In the genomic region with DNA sequence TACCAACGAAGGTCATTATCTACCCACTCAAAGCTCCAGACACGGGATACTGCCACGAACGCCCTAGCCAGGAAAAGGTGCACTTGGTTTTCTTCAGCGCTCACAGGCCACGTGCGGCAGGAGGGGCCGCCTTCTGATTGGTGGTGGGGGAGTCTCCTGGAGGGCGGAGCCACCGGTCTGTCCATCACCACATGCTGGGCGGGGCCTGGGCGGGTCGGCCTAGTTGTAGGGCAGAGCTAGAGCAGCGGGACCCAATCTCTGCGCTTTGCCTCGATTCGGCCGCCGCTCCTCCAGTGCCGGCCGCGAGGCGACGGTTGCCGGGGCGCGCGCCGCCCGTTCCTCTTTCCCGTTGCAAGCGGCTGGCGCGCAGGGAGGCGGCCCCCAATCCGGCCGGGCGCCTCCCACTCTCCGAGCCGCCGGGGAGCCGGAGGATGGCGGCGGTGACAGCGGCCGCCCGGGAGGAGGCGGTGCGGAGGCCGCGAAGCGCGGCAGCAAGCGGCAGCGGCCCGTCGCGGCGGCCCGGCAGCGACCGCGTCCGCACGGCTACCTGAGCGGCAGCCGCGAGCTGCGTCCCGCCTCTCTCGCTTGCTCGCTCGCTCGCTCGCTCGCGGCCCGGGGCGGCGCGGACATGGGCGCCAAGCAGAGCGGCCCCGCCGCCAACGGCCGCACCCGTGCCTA, we compare ENCODE assay signal across 8 mouse cellular contexts. TPM values are rescaled to one million over a fixed set of nuclear protein-coding genes. Genes with fewer than 3 reads are reported as not detected.
DNase-seq lines count a peak whose midpoint lies in the region; ATAC-seq and TF ChIP-seq lines count a peak whose summit lies in the region.

Gene Znrf2 (plus strand): TSS at position 529 of the 678 bp plus-strand sequence.

- peak; percentile 96 for ATAC-seq in Patski
- ATAC-seq in hindbrain, embryonic 13.5 days (ENCODE audit: low FRiP score), result peak; percentile 99

- peak within 1 kb of the TSS; percentile 97 for H3K27ac ChIP-seq in hindbrain, embryonic 13.5 days

- POLR2A ChIA-PET in Patski (lab: Charles Lee), result interaction anchor here (0.8 to 1.0 kb wide), 2 partner anchors 14 to 155 kb away, joined by 3 read pairs; no protein-coding TSS in a partner anchor

- H3K4me1 ChIP-seq in hindbrain, embryonic 13.5 days (replicated peaks), result peaks cover 37% of the 10 kb centered on the region

- peak within 1 kb of the TSS; percentile 94 for H3K9ac ChIP-seq in hindbrain, embryonic 13.5 days

- TF ChIP-seq CTCF in Patski (IDR thresholded peaks at IDR 0.05), result peak; percentile 91

- DNase-seq in Patski (ENCODE audit: low read depth, low spot score), result no peak
- DNase-seq in cerebellum, postnatal 14 days, result peak; percentile 98 to 99
- DNase-seq in frontal cortex, postnatal 14 days (ENCODE audit: low spot score in 2 of 2), result peak; percentile 89 to 90
- peak; percentile 86 to 92 for DNase-seq in layer of hippocampus, postnatal 25 days (ENCODE audit: extremely low spot score in 1 of 2, low spot score in 1 of 2)
- peak; percentile 95 for DNase-seq in lung, postnatal 25 days (ENCODE audit: low spot score)
- peak; percentile 97 for DNase-seq in retina, embryonic 14.5 days (ENCODE audit: low spot score)
- DNase-seq in thymus, postnatal 4 days, result peak; percentile 95

- H3K36me3 ChIP-seq in hindbrain, embryonic 13.5 days, result no peaks in the 10 kb centered on the region

- peak within 1 kb of the TSS; percentile 87 for H3K4me3 ChIP-seq in hindbrain, embryonic 13.5 days

- H3K27me3 ChIP-seq in Patski, result no peaks in the 10 kb centered on the region
- H3K27me3 ChIP-seq in hindbrain, embryonic 13.5 days, result 0 out of 2 replicates have a peak, but pooled peaks cover 4% of the 10 kb centered on the region

- peak within 1 kb of the TSS; percentile 68 for H3K4me2 ChIP-seq in hindbrain, embryonic 13.5 days

- CTCF ChIA-PET in Patski (lab: Charles Lee), result interaction anchor here (1.3 kb wide), 1 partner anchor 175 kb away, joined by 3 read pairs; no protein-coding TSS in a partner anchor

- WGBS in hindbrain, embryonic 13.5 days, result under 1% methylated on average over 42 of the region's 88 CpGs

- in situ Hi-C loops in Patski (cut with MboI; ENCODE audit: low pct_unique_long_range_greater_than_20kb), result loop anchor here (5.0 to 10.0 kb wide), 3 partner anchors 46 to 112 kb away; no protein-coding TSS in a partner anchor

- no peaks in the 10 kb centered on the region for H3K9me3 ChIP-seq in hindbrain, embryonic 13.5 days

RNA-seq across cellular contexts. Expression of gene Znrf2, which starts in this region (rescaled TPM):
- 17.4 TPM for polyA plus RNA-seq in Patski (2021)
- polyA plus RNA-seq in hindbrain, embryonic 13.5 days (2015; fragmentation: Nextera tagmentation; extraction: Ambion mirVana), result 5.6 and 5.9 TPM in 2 replicates
- total RNA-seq in layer of hippocampus, postnatal 25 days (2021), result 10 to 100 TPM; 24.4 TPM
